Mouse (Mus musculus) hindbrain, embryonic 10.5 days (tissue): ENCODE data around the gene Mobp. TPM values are rescaled to one million over a fixed set of nuclear protein-coding genes. Genes with fewer than 3 reads are reported as not detected.

Source experiments
- DNase-seq: peaks from one replicate; pipeline ENCODE4 v3.0.0-alpha.2; 2017; ENCODE audit warnings: low spot score
- H3K27ac ChIP-seq: fragments of 300-500 bp; sonication (generic); 2 replicates; pipeline ENCODE4 v1.5.1; 2016; ENCODE audit warnings: mild to moderate bottlenecking, moderate library complexity
- H3K27me3 ChIP-seq: fragments of 300-500 bp; sonication (generic); 2 replicates; pipeline ENCODE4 v1.6.1; 2016; ENCODE audit warnings: mild to moderate bottlenecking; ENCODE audit not compliant: poor library complexity, insufficient read depth, severe bottlenecking
- H3K36me3 ChIP-seq: fragments of 300-500 bp; sonication (generic); 2 replicates; pipeline ENCODE4 v1.6.1; 2016; ENCODE audit warnings: mild to moderate bottlenecking, moderate library complexity
- H3K4me1 ChIP-seq: fragments of 300-500 bp; sonication (generic); replicated peaks from 2 replicates; pipeline ENCODE4 v1.6.1; 2016; ENCODE audit warnings: mild to moderate bottlenecking
- H3K4me3 ChIP-seq: fragments of 300-500 bp; sonication (generic); 2 replicates; pipeline ENCODE4 v1.5.1; 2016; ENCODE audit warnings: mild to moderate bottlenecking, moderate library complexity
- H3K9me3 ChIP-seq: fragments of 300-500 bp; sonication (generic); 2 replicates; pipeline ENCODE4 v1.6.1; 2016; ENCODE audit warnings: mild to moderate bottlenecking, moderate library complexity
- WGBS: fragments of 180-500 bp; shearing (Covaris S2); methylation state at CpG from one replicate; pipeline ENCODE4 v1.1.7; 2016; 5-methylcytosine and 5-hydroxymethylcytosine counted together
- polyA plus RNA-seq: library from polyadenylated mRNA; unstranded; fragments of >200 nt; fragmentation: Nextera tagmentation; extraction: Ambion mirVana; gene quantifications from 2 replicates; pipeline ENCODE4 v1.2.1, GENCODE M21; 2016

The Mobp gene
- polyA plus RNA-seq, 1 experiment from 2014 or later = 0.26 TPM

- Histone ChIP-seq H3K4me1 (peaks cover 22% of the 10 kb centered on the region), H3K27ac (no peak overlapping the region), H3K4me3 (no peak overlapping the region), H3K36me3 (no peaks in the 10 kb centered on the region), H3K27me3 (peaks cover 47% of the 10 kb centered on the region), H3K9me3 (no peaks in the 10 kb centered on the region)
- no peak for DNase-seq
- WGBS = 79% methylated on average over 12 of the region's 12 CpGs
Measured at GRCm38 (mm10) chr9:120151906-120152399, 2.4 kb downstream of the Mobp start.

GRCm38 (mm10) chr9:120158047-120158446 is 8.5 kb downstream of the Mobp start:
- H3K27ac ChIP-seq = no peak overlapping the region; the same call in 1 of the 2 replicates
- H3K27me3 ChIP-seq = peaks cover 6% of the 10 kb centered on the region; the same call in 1 of the 2 replicates
- no peak overlapping the region for H3K4me3 ChIP-seq
- no peak for DNase-seq
- no peaks in the 10 kb centered on the region for H3K9me3 ChIP-seq
- 51% methylated on average over 4 of the region's 4 CpGs for WGBS
- peaks cover 20% of the 10 kb centered on the region for H3K4me1 ChIP-seq
- no peaks in the 10 kb centered on the region for H3K36me3 ChIP-seq

DNA sequence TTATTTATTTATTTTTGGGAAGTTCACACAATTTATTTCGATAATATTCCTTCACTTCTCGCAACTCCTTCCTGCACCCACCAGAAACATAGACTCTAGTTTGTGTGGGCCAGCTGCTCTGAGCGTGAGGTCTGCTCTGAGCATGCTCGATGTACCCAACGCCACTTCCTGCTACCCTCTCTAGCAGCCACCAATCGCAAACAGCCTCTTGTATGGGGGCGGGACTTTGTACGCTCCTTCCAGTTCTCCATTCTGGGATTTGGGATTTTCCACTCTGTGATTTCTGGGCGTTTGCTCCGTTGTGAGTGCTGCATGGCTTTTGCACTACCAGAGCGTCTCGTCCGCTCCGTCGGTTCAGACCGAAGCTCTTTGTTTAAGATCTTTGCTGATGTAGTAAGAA is 14.4 kb downstream of the Mobp start:
- no peak overlapping the region for H3K27ac ChIP-seq
- H3K27me3 ChIP-seq = peaks cover 6% of the 10 kb centered on the region; the same call in 1 of the 2 replicates
- WGBS = 86% methylated on average over 16 of the region's 16 CpGs
- DNase-seq = no peak
- no peak overlapping the region for H3K4me3 ChIP-seq
- no peaks in the 10 kb centered on the region for H3K4me1 ChIP-seq
- no peaks in the 10 kb centered on the region for H3K9me3 ChIP-seq
- no peaks in the 10 kb centered on the region for H3K36me3 ChIP-seq

GRCm38 (mm10) chr9:120167826-120168225 is 18.3 kb downstream of the Mobp start:
- Histone ChIP-seq H3K4me1 (no peaks in the 10 kb centered on the region), H3K9me3 (peaks cover 9% of the 10 kb centered on the region; the same call in 1 of the 2 replicates), H3K27ac (no peak overlapping the region), H3K4me3 (no peak overlapping the region), H3K36me3 (no peaks in the 10 kb centered on the region), H3K27me3 (peaks cover 6% of the 10 kb centered on the region; the same call in 1 of the 2 replicates)
- WGBS = 66% methylated on average over 11 of the region's 11 CpGs
- DNase-seq = no peak

DNA sequence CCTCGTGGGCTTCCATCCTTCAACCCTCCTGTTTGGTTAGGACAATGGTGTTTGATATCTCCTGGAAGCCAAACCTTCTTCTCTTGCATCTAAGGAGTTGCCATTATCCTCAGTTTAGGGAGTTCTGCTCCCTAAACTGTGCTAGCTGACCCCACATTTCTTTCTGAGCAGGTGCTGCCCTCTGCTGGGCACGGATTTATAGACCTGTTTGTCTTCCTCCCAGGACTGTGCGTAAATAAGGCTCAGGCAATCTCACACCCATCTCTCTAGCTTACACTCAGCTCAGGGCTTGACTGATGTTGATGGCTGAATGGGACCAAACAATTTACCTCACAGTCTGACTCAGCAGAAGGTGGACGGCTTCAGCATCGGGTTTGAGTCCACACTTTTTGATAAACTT is 21.8 kb downstream of the Mobp start:
- H3K27ac ChIP-seq = no peak overlapping the region
- DNase-seq = peak; percentile 58
- WGBS = 43% methylated on average over 5 of the region's 5 CpGs

DNA sequence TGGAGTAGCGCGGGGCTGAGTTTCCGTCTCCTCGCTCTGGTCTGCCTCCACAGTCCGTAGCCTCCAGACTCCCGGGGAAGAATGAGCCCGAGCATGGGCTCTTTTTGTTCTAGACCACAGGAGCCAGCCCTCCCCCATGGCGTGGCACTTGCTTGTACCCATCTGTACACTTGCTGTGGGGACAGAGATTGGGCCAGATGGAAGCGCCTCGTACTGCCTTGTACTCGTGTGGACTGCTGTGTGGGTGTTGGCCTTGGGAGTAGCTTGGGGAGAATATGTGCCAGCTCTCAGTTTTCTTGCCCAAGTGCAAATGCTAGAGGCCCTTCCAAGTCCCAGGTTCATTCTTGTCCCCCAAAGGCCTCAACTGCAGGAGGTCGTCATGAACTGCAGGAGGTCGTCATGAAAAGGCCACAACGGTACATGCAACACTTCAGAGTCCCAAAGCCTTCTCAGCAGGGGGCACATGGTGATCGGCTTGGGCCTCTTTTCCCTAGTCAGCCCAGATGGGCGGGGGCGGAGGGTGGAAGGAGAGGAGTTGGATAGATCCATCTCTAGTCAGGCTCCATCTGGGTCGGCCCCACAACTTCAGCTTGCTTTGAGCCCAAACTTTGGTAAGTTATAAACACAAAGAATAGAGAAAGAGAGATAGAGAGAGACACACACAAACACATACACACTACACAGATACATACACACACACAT is 25.1 kb downstream of the Mobp start:
- Histone ChIP-seq H3K27me3 (no peaks in the 10 kb centered on the region), H3K27ac (no peak overlapping the region), H3K36me3 (no peaks in the 10 kb centered on the region), H3K4me1 (no peaks in the 10 kb centered on the region), H3K9me3 (peaks cover 13% of the 10 kb centered on the region; the same call in 1 of the 2 replicates), H3K4me3 (no peak overlapping the region)
- DNase-seq = no peak
- WGBS = 82% methylated on average over 18 of the region's 18 CpGs

More for the DNA sequence above, 21.8 kb downstream of the Mobp start:
- no peaks in the 10 kb centered on the region for H3K4me1 ChIP-seq
- H3K9me3 ChIP-seq = peaks cover 13% of the 10 kb centered on the region; the same call in 1 of the 2 replicates
- H3K4me3 ChIP-seq = no peak overlapping the region
- no peaks in the 10 kb centered on the region for H3K36me3 ChIP-seq
- peaks cover 6% of the 10 kb centered on the region; the same call in 1 of the 2 replicates for H3K27me3 ChIP-seq

- WGBS = 87% methylated on average over 10 of the region's 10 CpGs
- no peak for DNase-seq
- Histone ChIP-seq H3K4me3 (no peak overlapping the region), H3K4me1 (no peaks in the 10 kb centered on the region), H3K27me3 (no peaks in the 10 kb centered on the region), H3K9me3 (no peaks in the 10 kb centered on the region), H3K27ac (no peak overlapping the region), H3K36me3 (no peaks in the 10 kb centered on the region)
Measured at GRCm38 (mm10) chr9:120178813-120179212, 29.3 kb downstream of the Mobp start.

DNA sequence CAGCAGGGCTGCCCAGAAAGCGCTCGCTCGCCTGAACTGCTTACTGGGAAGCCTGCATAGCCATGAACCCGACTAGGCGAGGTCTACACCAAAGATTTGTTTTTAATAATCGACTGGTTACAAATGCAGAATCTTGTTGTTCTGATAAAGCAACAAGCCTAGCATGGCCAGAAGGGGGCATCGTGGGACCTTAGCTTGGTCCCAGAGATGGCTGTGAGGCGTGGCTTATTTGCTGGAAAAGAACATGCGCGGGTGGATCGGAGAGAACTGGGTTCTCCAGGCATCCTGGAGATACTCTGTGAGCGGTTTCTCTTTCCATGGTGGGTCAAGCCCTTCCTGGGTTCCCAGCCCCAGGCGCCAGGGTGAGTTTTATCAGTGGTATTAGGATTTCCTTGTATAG is 35.0 kb downstream of the Mobp start:
- Histone ChIP-seq H3K27me3 (no peaks in the 10 kb centered on the region), H3K27ac (no peak overlapping the region), H3K4me1 (no peaks in the 10 kb centered on the region), H3K4me3 (no peak overlapping the region), H3K9me3 (no peaks in the 10 kb centered on the region), H3K36me3 (no peaks in the 10 kb centered on the region)
- 40% methylated on average over 13 of the region's 13 CpGs for WGBS
- DNase-seq = peak; percentile 36

DNA sequence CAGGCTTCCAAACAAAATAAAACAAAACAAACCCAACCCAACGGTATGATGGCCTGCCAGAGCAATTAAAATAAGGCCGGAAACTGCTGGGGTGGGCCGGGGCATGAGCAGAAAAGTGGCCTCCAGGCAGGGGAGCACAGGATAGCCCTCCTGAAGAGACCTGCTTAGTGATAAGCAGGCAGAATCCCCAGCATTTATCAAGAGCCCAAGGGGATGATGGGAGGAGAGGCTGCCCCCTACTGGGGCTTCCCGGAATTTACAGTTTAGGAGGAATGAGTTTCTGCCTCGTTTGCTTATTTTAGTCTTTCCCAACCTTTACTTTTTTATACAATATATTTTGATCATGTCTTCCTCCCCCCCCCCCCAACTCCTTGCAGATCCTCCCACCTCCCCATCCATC is 37.3 kb downstream of the Mobp start:
- Histone ChIP-seq H3K27me3 (peaks cover 14% of the 10 kb centered on the region; the same call in 1 of the 2 replicates), H3K4me1 (peaks cover 6% of the 10 kb centered on the region; the same call in 1 of the 2 replicates), H3K9me3 (no peaks in the 10 kb centered on the region), H3K4me3 (no peak overlapping the region), H3K27ac (no peak overlapping the region), H3K36me3 (no peaks in the 10 kb centered on the region)
- 90% methylated on average over 5 of the region's 5 CpGs for WGBS
- no peak for DNase-seq

DNA sequence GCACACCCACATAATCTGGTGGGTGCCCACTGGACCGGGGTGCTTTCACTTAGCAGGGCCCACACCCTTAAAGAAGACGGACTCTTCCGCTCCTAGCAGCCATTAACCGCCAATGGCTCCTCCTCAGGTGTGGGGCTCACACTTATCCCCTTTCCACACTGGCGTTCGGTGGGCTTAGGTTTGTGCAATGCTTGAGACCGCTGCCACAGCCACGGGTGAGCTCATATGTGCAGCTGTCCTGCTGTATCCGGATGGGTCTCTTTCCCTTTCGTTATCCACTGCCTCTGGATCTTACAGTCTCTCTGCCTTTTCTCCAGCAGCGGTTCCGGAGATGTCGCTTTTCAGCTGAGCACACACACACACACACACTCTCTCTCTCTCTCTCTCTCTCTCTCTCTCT is 41.4 kb downstream of the Mobp start:
- Histone ChIP-seq H3K36me3 (no peaks in the 10 kb centered on the region), H3K4me3 (peak overlapping the region; percentile 49), H3K4me1 (peaks cover 6% of the 10 kb centered on the region; the same call in 1 of the 2 replicates), H3K27ac (peak overlapping the region; percentile 69), H3K9me3 (no peaks in the 10 kb centered on the region), H3K27me3 (peaks cover 14% of the 10 kb centered on the region; the same call in 1 of the 2 replicates)
- peak; percentile 6 for DNase-seq
- 60% methylated on average over 13 of the region's 13 CpGs for WGBS

DNA sequence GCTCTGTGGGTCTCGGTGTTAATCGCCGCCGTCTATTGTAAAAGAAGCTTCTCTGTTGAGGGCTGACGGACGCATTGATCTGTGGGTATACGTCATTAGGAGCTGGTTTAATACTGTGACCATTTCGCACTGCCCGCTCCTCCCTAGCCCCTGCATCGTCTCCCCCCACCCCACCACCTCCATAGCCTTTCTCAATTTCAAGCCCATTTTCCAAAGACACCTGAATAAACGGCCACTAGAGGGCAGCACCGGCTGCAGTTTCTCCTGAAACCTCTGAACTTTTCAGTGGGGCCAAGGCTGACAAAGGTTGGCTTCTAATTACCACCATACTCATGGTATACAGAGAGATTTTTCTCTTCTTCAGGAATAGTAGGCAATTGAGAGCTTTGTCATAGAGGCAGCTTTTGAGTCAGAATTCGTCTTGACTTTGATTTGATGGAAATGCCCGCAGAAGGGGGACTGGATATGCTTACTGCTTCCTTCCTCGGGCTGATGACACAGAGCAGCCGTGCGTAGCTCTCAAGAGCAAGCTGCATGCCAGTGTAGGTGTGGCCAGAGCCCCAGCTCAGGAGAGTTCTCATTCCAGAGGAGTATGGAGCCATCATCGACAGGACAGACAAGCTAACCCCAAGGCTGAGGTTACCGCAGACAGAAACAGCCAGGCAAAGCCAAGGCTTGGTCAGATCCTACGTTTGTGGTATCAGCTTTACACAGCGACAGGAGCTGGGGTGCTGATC is 42.0 kb downstream of the Mobp start:
- DNase-seq = peak; percentile 86
- Histone ChIP-seq H3K27me3 (peaks cover 14% of the 10 kb centered on the region; the same call in 1 of the 2 replicates), H3K4me1 (peaks cover 6% of the 10 kb centered on the region; the same call in 1 of the 2 replicates), H3K36me3 (no peaks in the 10 kb centered on the region), H3K27ac (peak overlapping the region; percentile 69), H3K4me3 (peak overlapping the region; percentile 49), H3K9me3 (no peaks in the 10 kb centered on the region)
- 32% methylated on average over 21 of the region's 21 CpGs for WGBS

DNA sequence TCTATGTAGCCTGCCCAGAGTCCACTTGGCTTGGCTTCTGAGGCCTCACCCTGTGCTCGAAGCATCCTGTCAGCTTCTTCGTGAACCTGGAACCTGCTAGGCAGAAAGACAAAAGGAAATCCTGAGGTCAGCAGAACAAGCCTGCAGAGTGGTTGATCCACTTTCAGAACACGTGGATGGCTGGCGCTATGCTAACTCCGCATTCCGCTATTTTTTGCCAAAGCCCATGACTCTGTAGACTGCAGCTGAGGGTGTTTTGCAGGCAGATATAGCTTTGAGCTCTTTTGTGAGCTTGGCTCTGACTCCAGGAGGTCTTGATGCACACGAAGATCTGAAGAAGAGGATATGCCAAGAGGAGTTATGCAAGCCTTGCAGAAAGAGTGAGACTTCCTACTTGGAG is 43.2 kb downstream of the Mobp start:
- H3K4me3 ChIP-seq = no peak overlapping the region
- no peak for DNase-seq
- H3K27ac ChIP-seq = no peak overlapping the region
- no peaks in the 10 kb centered on the region for H3K9me3 ChIP-seq
- no peaks in the 10 kb centered on the region for H3K36me3 ChIP-seq
- H3K27me3 ChIP-seq = peaks cover 14% of the 10 kb centered on the region; the same call in 1 of the 2 replicates
- WGBS = 80% methylated on average over 7 of the region's 7 CpGs
- peaks cover 6% of the 10 kb centered on the region; the same call in 1 of the 2 replicates for H3K4me1 ChIP-seq

GRCm38 (mm10) chr9:120200873-120201272 is 51.4 kb downstream of the Mobp start:
- Histone ChIP-seq H3K27ac (no peak overlapping the region), H3K9me3 (no peaks in the 10 kb centered on the region), H3K27me3 (no peaks in the 10 kb centered on the region), H3K4me3 (no peak overlapping the region), H3K36me3 (no peaks in the 10 kb centered on the region), H3K4me1 (no peaks in the 10 kb centered on the region; the same call in 1 of the 2 replicates)
- no peak for DNase-seq
- WGBS = 62% methylated on average over 4 of the region's 4 CpGs
